Mouse (Mus musculus) gonadal fat pad, adult 2 months (tissue): ENCODE data around the gene Ano1. TPM values are rescaled to one million over a fixed set of nuclear protein-coding genes. Genes with fewer than 3 reads are reported as not detected.

ENCODE experiments used
- DNase-seq: peaks from one replicate; pipeline ENCODE4 v3.0.0-alpha.2; 2012; ENCODE audit warnings: low read depth
- polyA plus RNA-seq: library from polyadenylated mRNA; depleted of rRNA; stranded (reverse); fragments of >200 nt; gene quantifications from 2 replicates; pipeline ENCODE4 v1.2.3, GENCODE M21; 2012

The Ano1 gene
- polyA plus RNA-seq, 1 experiment = 115 TPM

DNA sequence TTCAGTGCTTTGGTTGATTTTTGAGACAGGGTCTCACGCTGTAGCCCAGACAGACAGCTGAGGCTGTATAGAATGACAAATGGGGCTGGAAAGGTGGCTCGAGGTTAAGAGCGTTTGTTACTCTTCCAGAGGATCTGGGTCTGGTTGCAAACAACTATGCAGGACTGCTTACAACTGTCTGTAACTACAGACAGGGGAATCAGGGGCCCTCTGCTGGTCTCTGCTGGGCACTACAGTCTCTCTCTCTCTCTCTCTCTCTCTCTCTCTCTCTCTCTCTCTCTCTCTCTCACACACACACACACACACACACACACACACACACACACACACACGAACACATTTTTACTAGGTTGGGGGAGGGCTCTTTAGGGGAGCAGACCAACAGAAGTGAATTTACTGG is 168.2 kb downstream of the Ano1 start:
- DNase-seq = no peak

DNA sequence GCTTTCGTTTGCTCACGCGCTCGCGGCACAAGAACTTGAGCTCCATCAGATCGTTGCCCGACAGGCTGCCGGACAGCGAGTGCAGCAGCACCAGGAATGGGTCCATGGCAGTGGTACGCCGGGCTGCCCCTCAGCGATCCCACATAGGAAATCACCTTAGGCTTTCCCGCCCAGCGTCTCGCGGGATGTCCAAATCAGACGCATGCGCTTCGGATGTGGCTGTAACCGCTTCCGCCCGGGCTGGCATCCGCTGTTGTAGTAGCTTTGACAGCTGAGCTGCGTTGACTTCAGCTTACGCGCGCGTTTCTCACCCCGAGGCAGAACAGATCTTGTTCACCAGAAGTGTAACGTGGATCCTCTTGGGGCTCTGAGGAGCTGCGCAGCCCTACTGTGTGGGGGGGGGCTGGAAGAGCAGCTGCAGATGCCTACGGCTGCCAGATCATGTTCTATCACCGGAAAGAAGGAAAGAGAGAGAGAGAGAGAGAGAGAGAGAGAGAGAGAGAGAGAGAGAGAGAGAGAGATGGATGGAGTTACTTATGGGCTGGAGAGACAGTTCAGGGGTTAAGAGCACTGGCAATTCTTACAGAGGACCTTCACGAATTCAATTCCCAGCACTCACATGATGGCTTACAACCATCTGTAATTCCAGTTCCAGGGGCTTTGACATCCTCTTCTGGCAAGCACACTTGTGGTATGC is 169.3 kb downstream of the Ano1 start, which contains the start of gene Fadd:
Gene Fadd (minus strand): TSS at position 180 of the 697 bp plus-strand sequence.
- DNase-seq = no peak

DNA sequence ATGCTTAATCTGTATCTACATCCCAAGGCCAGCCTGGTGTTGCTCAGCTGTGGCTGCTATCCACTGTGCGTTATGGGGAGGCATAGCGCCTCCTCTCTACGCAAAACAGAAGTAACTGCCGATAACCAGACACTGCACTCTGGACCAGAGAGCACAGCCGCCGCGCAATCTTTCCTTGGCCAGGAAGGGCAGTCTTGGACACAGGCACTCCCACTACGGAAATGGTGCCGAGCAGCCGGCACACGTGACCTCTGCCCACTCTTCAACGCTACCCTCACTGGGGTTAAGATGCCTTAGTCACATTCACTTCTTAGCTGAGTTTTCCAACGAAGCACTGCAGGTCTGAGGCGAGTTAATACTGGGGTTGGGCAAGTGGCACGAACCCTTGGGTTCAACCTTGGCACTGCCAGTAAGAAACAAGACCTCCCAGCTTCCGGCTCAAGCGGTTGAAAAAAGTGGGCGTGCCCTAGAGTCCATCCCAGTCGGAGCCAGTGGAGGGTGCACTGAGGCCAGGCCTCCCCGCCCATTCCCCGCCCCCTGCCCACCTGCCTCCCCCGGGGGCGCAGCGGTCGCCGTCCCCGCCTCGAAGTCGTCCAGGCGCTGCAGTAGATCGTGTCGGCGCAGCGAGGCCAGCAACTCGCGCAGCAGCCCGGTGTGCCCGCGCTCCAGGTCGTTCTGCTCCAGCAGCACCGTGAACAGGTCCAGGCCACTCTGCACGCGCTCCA is 170.1 kb downstream of the Ano1 start:
- DNase-seq = no peak

DNA sequence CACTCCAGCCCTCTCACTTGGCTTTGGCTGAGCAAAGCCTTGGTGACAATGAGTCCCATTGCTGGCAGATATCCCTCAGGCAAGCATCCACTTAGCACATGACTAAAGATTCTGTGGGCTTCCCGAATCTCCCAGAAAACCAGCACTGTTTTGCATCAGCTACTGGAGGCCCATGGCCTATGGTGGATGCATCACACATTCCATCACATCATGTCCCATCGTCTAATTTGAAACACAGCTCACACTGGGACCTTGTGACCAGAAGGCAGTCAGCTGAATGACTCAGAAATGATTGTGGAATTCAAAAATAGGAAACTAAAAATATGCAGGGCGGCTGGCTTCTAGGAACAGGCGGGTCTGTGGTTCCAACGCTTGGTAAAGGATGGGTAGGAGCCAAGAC is 173.9 kb downstream of the Ano1 start:
- DNase-seq = no peak

DNA sequence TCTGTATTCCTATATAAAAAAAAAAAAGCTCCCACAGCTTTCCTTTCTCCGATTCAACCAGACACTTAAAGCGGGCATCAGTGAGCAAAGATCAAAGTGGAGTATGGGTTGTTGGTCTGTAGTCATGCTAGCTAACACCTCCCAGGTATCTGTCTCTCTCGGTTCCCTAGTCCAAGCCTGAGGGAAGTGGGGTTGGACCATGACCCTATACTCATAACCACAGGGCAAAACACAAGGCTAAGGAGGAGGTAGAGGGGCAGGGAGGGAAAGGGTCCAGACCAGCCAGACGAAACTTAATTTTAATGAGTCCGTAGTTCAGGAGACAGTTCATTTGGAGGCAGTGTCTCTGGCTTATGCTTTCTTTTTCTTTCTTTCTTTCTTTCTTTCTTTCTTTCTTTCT is 179.5 kb downstream of the Ano1 start:
- no peak for DNase-seq

DNA sequence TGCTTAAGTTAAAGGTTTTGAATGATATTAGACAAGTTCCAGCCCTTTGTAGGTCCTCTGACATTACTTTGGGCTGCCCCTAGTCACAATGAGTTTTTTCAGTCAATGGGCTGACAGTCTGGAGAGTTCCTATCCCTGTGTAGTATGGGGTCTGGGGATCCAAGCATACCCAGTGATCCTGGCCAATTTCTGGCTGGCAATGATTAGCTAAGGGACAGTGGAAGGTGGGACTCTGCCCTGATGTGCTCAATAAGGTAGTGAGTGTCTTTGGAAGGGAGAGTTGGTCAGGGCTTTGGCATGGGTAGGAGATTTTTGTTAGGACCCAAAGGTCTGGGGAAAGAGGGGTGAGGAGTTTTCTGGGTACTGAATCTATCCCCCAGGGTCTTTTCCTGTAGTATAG is 180.2 kb downstream of the Ano1 start:
- DNase-seq = no peak

DNA sequence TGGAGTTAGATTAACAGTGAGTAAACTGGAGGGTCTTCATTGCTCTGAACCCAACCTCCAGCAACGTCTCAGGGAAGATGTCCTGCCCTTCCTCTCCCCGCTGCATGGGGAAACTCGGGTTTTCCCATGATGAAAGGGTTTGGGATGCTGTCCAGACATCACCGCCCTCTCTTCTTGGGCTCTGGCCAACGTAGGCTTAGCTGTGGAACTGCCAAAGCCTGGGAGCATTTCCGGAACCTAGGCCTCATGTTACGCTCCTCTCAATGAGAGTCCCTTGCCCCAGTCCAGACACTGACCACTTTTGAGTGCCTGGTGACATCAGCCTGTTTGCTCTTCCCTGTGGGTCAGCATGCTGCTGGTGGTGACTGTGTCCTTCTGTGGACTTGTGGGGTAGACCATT is 182.3 kb downstream of the Ano1 start:
- DNase-seq = no peak

DNA sequence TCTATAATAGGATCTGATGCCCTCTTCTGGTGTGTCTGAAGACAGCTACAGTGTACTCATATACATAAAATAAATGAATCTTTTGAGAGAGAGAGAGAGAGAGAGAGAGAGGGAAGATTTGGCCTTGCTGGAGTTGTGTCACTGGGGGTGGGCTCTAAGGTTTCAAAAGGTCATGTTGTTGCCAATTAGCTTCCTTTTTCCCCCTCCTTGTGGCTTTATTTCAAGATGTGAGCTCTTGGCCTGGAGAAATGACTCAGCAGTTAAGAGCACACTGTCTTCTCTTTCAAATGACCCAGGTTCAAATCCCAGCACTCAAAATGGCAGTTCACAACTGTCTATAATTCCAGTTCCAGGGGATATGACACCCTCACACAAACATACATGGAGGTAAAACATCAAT is 183.7 kb downstream of the Ano1 start:
- no peak for DNase-seq

DNA sequence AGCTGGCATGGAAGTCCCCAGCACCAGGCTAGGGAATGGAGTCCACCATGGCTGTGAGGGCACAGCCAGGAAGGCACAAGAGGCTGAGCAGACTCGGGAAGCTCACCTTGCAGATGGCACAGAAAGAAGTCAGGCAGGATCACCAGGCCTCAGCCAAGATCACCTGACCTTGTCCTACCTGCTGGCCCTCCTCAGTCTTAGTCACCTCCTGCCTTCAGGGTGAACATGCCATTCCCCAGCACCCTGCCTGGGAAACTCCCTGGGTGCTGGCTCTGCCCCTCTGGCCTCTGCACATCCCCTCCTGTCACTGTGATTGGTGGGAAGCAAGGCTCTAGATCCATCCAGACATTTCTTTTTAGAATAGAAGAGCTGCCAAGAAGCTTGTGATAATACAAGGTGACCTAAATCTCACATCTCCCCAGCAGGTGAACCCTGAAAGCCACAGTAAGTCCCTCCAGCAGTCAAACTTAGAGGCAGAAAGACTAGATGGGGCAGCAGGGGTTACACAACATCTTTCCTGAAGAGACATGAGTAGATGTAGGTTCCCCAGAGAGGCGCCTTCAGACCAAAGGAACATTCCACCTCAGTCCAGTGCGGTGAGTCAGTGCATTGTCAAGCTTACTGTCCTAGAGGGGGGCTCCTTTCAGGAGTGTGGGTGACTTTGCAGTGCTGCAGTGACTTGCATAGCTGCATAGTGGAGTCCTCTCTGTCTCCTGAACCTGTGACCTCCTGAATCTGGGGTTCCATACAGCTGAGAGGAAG is 184.7 kb downstream of the Ano1 start:
- DNase-seq = no peak

DNA sequence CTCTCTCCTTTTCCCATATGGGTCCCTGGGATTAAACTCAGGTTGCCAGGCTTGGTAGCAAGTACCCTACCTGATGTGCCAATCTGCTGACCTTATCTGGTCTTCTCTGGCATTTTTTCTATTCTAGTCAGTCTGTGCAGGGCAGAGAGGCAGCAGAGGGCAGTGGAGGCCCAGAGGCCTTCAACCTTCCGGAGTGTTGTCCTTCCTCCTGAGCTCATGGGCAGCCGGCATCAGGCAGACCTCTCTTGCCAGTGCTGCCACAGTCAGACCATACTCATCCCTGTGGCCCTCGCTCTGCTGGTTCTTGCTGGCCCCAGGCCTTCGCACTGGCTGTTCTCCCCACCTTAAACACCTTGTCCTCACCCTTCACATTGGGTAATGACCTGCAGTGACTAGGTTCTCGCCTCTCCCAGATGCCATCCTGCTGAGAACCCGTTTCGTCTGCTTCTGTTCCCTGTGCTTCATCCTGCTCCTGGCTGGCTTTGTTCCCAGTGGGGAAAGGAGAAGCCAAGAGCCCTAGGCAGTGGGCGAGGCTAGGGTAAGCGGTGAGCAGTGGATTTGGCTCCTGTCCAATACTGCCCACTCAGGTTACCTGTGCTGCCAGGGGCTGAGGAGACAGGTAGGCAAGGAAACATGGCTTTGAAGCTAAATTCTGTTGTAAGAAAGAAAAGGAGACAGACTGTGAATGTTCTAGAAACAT is 188.2 kb downstream of the Ano1 start:
- peak; percentile 92 for DNase-seq

DNA sequence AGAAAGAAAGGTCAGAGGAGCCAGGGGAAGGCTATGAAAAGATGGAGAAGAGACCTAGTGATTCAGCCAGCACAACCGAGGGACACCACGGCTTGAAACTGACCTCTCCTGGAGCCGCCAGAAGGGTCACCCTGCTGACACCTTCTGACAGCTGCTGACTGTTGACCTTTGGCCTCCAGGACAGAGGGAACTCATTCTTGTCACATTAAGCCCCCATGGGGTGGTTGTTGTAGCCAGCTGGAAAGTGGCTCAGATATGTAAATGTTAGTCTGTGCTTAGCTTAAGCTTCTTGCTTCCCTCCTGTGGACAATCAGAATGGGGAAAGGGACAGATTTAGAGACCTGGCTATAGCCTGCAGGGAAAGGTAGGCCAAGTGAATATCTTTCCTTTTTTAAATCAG is 189.8 kb downstream of the Ano1 start:
- DNase-seq = no peak

DNA sequence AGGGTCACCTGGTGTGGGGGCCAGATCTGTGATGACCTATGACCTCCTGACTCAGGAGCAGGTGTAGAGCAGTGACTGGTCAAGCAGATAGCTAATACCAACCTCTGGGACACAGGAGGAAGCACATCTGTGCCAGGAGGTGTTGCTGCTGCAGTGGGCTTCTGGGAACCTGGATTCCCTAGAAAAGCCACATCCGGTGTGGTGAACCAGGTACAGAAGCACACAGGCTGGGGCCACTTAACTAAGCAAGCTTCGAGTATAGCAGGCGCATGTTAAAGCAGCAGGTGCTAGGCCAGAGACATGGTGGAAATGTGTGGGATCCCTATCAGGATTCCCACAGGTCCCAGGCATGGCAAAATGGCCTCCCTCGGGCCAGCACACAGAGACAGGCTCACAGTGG is 191.2 kb downstream of the Ano1 start:
- no peak for DNase-seq

DNA sequence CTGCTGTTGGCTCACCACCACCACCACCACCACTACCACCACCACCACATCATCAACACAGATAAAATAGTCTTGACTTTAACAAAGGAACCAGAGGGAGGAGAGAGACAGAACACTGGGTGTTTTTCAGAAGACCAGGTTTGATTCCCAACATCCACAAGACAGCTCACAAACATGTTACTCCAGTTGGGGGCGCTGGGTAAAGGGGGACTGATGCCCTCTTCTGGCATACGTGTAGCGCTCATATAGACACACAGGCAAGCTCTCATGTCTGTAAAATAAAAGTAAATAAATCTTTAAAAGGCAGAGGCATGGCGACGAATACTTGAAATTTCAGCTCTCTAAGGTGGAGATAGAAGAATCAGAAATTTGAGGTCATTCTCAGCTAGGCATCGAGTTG is 193.2 kb downstream of the Ano1 start:
- DNase-seq = no peak

DNA sequence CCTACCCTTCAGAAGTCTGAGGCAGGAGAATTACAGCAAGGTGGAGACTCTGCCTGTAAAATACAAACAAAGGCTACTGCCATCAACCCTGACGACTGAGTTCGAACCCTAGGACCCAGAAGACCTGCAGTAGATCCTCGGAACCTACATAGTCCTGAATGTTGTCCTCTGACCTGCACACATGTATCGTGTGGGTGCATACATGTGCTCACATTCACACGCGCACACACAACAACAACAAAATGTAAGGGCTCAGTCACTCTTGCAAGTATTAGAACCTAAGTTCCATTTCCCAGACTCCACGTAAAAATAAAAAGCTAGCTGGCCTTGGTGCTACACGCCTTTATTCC is 197.7 kb downstream of the Ano1 start:
- DNase-seq = no peak

DNA sequence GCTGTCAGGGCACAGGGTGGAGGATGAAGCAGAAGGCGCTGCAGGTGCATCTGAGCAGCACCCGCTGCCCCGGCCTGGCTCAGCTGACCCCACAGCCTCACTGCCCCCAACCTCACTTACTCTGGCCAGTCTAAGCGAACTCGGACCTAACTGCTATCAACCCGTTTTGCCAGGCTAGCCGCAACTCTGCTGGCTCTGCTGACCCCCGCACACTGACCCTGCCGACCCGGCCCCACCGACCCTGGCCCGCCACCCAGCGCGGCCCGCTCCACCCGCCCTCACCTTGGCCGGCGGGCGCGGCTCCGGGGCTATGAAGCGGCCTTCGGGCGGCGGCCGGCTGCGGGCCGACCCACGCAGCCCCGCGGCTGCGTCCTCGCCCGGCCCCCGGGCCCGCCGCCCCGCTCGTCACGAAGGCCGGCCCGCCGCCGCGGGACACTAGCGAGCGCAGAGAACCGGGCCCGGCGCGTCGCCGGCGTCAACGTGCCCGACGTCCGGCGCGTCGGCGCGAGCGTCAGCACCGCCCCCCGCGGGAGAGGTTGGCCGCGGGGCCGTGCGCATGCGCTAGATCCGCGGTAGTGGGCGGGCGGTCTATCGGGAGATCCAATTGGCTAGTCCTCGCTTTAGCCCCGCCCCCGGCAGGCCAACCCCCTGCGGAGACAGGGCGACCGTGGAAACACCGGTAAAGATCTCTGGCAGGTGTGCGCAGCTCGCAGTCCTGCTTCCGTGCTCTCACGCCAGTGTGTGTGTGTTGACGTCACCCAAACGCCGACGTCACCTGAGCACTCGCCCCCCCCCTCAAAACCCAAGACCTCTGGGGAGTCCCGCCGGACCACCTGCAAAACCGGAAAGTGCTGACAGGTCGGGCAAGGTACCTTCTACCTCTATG is 198.3 kb downstream of the Ano1 start, which contains the start of gene Ppfia1:
Gene Ppfia1 (minus strand): TSS at position 493 of the 886 bp plus-strand sequence.
- DNase-seq = no peak

DNA sequence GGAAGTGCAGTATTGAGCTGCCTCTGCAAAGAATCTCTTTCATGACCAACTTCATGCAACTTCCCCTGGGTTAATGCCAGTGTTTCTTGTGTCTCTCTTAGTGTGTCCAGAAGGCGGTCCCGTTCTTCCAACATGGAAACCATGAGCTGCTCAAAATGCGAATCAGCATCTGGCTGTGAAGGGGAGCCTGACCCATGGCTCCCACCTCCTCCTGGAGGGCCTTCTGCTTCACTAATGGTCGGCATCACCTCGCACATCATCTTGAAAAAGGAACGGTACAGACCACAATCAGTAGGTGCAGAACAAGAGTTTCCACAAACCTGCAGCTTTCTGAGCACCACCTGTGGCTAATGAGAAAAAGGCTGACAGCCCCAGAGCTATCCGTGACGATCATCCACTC is 199.5 kb downstream of the Ano1 start:
- DNase-seq = no peak

DNA sequence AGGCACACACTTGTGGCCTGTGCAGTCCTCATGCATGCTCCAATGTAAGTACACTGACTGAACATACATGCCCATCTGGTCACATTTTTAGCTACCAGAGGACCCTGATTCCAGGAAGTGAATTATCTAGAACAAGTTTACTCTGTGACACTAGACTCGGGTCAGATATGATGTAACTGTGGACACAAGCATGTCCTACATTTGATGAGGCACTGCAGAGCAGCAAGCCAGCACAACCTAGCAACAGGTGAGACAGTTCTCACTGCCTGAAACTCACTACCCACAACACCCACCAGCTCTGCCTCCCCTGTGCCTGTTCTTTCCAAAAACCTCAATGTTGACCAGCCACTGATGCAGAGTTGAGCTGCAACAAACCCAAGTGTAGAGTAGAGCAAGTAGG is 201.0 kb downstream of the Ano1 start:
- DNase-seq = no peak

DNA sequence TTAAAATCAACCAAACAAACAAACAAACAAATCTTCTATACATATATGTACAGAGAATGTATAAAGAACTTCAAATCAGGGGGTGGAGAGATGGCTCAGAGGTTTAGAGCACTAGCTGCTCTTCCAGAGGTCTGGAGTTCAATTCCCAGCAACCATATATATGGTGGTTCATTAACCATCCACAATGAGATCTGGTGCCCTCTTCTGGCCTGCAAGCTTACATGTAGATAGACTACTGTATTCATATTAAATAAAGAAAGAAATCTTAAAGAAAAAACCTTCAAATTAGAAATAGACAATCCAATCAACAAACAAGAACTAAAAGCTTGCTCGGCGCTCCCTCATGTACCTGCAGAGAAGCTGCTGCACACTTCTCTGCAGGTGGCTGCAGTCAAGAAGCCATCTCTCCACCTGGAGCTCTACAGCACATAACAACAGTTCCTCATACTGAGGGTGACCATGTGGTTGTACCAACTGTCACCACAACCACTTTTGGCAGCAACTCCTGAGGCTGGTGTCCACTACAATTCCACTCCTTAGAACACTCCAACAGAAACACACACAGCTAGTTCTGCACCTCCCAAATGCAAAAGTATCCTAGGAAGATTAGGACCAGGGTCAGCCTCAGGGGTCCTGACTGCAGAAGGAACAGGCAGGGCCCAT is 201.7 kb downstream of the Ano1 start:
- no peak for DNase-seq

DNA sequence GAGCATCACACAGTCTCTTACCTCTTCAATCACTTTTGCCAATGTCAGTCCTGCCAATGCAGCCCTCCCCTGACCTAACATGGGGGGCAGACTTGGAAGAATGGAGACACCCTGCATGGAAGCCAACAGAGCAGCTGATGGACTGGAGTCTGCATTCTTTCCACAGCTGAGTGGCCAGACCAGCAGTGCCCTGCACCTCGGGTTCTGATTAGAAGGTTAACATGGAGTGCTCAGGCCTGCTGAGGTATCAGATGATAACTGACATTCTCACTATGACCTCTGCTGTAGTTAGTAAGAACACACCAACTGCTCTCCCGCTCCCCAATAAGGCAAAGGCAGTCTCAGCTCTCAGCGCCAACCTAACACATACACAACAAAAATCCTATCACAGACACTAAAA is 206.5 kb downstream of the Ano1 start:
- DNase-seq = no peak

DNA sequence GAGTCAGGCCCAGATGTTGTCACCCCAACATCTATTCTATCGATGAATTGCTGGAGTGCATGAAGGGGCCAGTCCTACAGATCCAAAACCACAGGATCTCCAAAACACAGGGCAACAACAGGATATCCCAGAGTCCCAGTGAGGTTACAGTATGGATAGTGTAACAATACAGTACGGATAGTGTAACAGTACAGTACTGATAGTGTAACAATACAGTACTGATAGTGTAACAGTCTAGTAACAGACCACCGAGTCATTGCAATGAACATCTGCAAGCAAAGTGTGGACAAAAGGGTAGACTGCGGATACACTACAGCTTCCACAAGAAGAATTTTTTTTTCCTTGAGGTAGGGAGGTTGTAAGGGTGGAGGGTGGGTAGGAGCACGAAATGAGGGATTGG is 210.4 kb downstream of the Ano1 start:
- no peak for DNase-seq

DNA sequence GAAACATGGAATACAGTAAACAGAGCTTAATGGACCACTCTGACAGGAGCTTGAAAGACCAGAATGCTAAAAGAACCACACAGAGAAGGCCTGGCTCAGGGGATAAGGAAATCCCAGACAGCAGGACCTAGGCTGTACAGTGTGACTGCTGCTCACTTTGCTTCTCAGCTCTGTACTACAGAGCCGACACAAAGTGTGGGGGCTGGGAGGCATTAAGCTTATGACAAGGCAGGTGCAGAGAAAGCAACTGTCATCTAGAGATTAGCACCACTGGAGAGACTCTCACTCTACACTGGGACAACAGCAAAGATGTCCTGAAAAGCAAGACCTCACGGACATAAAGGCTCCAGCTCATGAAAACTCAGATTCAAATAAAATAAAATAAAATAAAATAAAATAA is 212.6 kb downstream of the Ano1 start:
- DNase-seq = no peak
